Mouse (Mus musculus): ENCODE results near the gene Klf4.

The Klf4 gene

DNA sequence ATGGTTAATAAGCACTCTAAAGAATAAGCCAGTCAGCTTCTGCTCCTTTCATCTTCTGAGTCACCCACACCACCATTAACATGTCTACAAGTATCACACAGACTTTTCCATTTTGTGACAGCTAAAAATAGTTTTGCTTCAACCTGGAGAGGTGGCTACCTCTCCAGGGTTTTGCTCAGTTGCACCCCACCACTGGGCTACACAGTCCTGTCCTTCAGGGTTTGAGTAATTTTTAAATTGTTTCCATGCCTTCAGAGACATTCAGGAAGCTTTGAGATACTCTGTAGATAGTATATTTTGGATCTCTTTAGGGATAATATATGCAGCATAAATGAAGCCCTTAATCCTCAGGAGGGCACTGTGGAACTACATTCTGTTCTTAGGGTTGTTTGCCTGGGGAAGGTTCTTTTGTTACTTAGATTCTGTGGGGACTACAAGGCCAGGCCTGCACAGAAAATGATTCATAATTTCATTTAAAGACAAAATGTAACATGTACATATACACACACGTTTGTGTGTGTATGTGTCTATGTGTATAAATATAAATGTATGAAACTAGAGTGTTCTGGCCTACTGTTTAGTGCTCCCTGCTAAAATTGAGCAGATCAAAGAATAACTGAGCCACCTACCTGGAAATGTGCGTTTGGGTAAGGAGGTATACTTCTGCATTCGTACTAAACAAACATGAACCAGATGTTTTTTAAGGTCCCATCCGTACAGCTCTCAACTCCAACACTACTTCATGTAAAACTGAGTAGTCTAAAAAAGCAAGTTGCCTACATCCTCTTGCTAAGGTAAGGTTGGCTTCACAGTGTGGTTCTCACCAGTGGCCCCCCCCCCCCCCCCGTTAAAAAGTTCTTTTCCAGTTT is 5.8 kb downstream of the Klf4 start:
- no peak for DNase-seq (ENCODE audit: low read depth, low spot score)

DNA sequence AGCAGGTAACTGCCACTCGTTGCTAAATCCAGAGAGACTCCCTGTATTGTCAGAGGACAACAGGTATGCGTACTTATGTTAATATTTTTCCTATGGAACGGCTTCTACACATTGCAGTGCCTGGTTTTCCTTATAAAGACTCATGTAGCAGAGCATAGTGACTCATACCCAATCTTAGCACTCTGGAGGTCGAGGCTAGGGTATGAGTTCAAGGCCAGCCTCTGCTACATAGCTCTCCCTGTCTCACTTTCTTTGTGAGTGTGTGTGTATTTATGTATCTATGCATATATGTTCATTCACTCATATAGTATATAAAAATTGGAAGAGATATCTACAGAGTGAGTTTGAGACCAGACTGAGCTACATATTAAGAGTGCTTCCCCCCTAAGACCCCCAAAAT is 8.3 kb downstream of the Klf4 start:
- DNase-seq (ENCODE audit: low read depth, low spot score), result no peak

DNA sequence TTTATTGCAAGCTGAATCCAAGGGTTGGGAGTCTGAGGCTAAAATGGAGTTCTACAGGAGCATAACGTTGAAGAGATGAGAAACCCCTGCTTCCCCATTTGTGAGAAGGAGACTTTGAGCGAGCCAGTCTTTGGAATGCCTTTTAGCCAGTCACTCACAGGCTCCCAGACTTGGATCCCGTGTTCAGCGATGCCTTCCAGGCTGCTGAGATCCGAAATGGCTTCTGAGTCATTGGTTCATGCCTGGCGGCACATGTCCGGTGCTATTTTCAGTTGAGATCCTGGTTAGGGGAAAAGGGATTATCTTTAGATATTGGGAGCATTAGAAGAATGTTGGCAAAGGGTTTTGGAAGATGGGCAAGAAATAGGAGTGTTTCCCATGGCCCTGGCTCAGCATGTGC is 14.8 kb downstream of the Klf4 start:
- no peak for DNase-seq (ENCODE audit: low read depth, low spot score)

- DNase-seq (ENCODE audit: low read depth, low spot score), result no peak
Observed at GRCm38 (mm10) chr4:55516048-55516447, 16.2 kb downstream of the Klf4 start.

- no peak for DNase-seq (ENCODE audit: low read depth, low spot score)
Observed at GRCm38 (mm10) chr4:55514733-55515176, 17.5 kb downstream of the Klf4 start.

- DNase-seq (ENCODE audit: low read depth, low spot score), result no peak
Observed at GRCm38 (mm10) chr4:55513615-55514279, 18.5 kb downstream of the Klf4 start.

DNA sequence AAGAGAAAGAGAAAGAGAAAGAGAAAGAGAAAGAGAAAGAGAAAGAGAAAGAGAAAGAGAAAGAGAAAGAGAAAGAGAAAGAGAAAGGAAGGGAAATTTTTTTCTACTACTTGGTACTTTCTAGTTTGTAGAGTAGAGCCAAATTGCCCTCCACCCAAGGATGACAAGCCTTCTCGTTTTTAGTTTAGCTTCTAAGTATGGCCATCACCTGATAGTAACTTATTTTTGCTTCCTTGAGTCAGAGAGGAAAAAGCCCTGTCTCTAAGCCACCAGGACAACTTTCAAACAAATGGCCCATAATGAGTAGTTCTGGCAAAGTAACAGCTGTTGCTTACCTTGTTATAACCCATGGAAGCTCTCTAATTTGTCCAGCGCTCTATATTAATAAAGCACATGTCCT is 20.9 kb downstream of the Klf4 start:
- DNase-seq (ENCODE audit: low read depth, low spot score), result no peak

GRCm38 (mm10) chr4:55508712-55509111 is 23.6 kb downstream of the Klf4 start:
- no peak for DNase-seq (ENCODE audit: low read depth, low spot score)

GRCm38 (mm10) chr4:55498621-55499020 is 33.6 kb downstream of the Klf4 start:
- DNase-seq (ENCODE audit: low read depth, low spot score), result no peak

DNA sequence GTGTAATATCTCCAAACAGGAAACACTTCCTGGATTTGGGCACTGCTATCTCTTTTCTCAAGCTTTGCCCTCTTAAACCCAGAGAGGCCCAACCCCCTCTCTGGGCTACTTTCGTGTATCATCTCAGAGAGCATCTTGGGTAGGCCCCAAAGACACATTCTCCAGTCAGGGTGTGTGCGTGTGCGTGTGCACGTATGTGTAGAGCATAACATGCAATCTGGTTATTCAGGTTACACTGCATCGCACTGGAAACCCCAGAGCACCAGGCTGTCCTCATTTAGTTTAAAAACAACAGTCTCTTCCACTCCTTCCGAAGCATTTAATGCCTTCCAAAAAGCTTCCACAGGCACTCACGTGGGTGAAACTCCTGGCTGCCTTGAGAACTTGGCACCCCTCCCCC is 35.9 kb downstream of the Klf4 start:
- DNase-seq (ENCODE audit: low read depth, low spot score), result no peak

- DNase-seq (ENCODE audit: low read depth, low spot score), result no peak
Observed at GRCm38 (mm10) chr4:55493261-55493660, 39.0 kb downstream of the Klf4 start.

- no peak for DNase-seq (ENCODE audit: low read depth, low spot score)
Observed at GRCm38 (mm10) chr4:55489328-55489727, 42.9 kb downstream of the Klf4 start.

DNA sequence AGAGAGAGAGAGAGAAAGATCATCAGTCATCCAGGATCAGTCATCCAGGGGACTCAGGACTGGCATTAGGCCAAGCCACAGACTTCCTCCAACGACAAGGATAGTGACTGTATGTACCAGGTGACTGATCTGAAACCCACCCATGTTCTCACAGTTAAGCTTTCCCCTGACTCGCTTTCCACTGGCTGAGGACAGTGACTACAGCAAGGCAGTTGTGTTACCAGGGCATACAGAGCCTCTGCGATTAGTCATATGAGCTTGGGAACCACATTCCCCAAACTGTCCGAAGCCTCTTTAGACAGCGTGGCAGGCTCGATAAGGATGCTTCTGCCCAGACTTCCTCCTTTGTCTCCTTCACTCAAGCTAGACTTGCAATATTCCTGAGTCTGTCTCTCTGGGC is 43.7 kb downstream of the Klf4 start:
- no peak for DNase-seq (ENCODE audit: low read depth, low spot score)

GRCm38 (mm10) chr4:55480322-55480767 is 51.9 kb downstream of the Klf4 start:
- DNase-seq (ENCODE audit: low read depth, low spot score), result no peak

GRCm38 (mm10) chr4:55478333-55478732 is 53.9 kb downstream of the Klf4 start:
- no peak for DNase-seq (ENCODE audit: low read depth, low spot score)

- DNase-seq (ENCODE audit: low read depth, low spot score), result no peak
Observed at GRCm38 (mm10) chr4:55477933-55478332, 54.3 kb downstream of the Klf4 start.

DNA sequence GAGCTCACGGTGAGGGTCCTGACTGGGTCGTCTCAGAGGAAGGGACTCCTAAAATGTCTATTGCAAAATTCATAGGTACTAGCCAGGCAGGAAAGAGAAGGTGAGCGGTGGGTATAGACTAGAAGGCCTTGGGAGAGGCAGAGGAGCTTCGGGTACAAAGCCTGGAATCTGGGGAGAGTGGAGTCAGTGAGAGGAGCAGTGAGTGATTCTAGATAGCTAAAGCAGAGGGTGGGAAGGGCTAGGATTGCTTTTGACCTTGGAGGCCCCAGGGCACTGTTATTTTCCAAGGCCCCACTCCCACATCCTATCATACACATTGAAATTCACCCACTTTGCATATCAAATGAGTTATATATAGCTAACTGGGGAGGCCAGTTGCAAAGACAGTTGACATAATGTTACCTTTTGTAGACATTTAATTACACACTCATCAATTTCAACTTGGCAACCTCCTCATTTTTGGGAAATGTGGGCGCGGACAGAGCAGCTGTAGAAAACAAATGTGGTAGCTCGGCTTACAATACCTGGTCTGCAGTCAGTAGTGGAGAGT is 55.0 kb downstream of the Klf4 start:
- DNase-seq (ENCODE audit: low read depth, low spot score), result no peak

Measured in brain, embryonic 18.5 days (tissue).